Mouse (Mus musculus): Measurements from ENCODE around the gene Kcnrg. TPM values are rescaled to one million over a fixed set of nuclear protein-coding genes. Genes with fewer than 3 reads are reported as not detected.
"Not testable (repeated sequence)": the region's sequence is repeated elsewhere in the genome, so short reads cannot be mapped to it uniquely, and the experiment has no call there.

The Kcnrg gene
- polyA plus RNA-seq, 1 experiment from 2014 or later: 1.2 TPM

- no peaks in the 10 kb centered on the region for H3K27me3 ChIP-seq (ENCODE audit: control insufficient read depth, insufficient read depth, low read length)
- no peak overlapping the region for H3K4me2 ChIP-seq (replicated peaks; ENCODE audit: low read depth, low read length)
- no peaks in the 10 kb centered on the region for H3K36me3 ChIP-seq (ENCODE audit: control insufficient read depth, insufficient read depth, low read length)
- no peaks in the 10 kb centered on the region for H3K4me1 ChIP-seq (replicated peaks; ENCODE audit: control insufficient read depth, insufficient read depth, low read length)
- no peak for ATAC-seq (ENCODE audit: low FRiP score)
- 77% methylated on average over 4 of the region's 4 CpGs for WGBS
- no peak overlapping the region for H3K27ac ChIP-seq (ENCODE audit: low read depth, low read length)
- no peak for DNase-seq (ENCODE audit: low spot score)
- no peak overlapping the region for H3K4me3 ChIP-seq (ENCODE audit: low read depth, low read length)
- no peak overlapping the region for H3K9ac ChIP-seq (ENCODE audit: low read depth, low read length)
- H3K9me3 ChIP-seq (ENCODE audit: control insufficient read depth, low read length): no peaks in the 10 kb centered on the region
Measured at GRCm38 (mm10) chr14:61589288-61590065, 17.8 kb upstream of the Kcnrg start.

GRCm38 (mm10) chr14:61596719-61597426 is 10.4 kb upstream of the Kcnrg start:
- Histone ChIP-seq H3K27me3 (ENCODE audit: control insufficient read depth, insufficient read depth, low read length) (no peaks in the 10 kb centered on the region), H3K27ac (ENCODE audit: low read depth, low read length) (no peak overlapping the region), H3K9ac (ENCODE audit: low read depth, low read length) (no peak overlapping the region), H3K36me3 (ENCODE audit: control insufficient read depth, insufficient read depth, low read length) (no peaks in the 10 kb centered on the region), H3K4me2 (replicated peaks; ENCODE audit: low read depth, low read length) (no peak overlapping the region), H3K9me3 (ENCODE audit: control insufficient read depth, low read length) (no peaks in the 10 kb centered on the region), H3K4me3 (ENCODE audit: low read depth, low read length) (no peak overlapping the region), H3K4me1 (replicated peaks; ENCODE audit: control insufficient read depth, insufficient read depth, low read length) (no peaks in the 10 kb centered on the region)
- ATAC-seq (ENCODE audit: low FRiP score) (no peak), DNase-seq (ENCODE audit: low spot score) (no peak)
- 92% methylated on average over 9 of the region's 9 CpGs for WGBS

DNA sequence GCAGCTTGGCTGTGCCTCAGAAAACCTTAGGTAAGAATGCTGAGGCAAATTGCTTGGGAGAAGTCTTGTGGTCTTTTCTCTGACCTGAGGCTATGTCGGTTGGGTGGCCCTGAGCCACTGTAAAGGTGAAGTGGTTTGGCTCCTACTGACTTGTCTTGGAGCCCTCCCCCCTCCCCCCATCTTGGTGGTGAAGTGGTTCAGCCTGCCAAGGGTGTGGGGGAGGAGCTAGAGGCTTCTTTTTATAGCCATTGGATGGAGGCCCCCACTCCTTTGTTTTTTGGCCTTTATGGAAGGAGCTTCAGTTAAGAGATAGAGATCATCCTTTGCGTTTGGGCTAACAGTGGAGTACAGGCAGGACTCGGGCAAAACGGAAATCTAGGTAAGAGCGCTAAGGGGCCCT is 9.3 kb upstream of the Kcnrg start, which contains the start of gene Trim13:
Gene Trim13 (plus strand): TSS at position 280 of the 400 bp plus-strand sequence.
- Histone ChIP-seq H3K4me3 (ENCODE audit: low read depth, low read length) (peak within 1 kb of the TSS; percentile 72; the same call in 1 of the 2 replicates), H3K9ac (ENCODE audit: low read depth, low read length) (0 out of 2 replicates have a peak within 1 kb of the TSS, but pooled peaks have one; percentile 87), H3K4me2 (replicated peaks; ENCODE audit: low read depth, low read length) (peak within 1 kb of the TSS; percentile 67), H3K9me3 (ENCODE audit: control insufficient read depth, low read length) (no peaks in the 10 kb centered on the region), H3K4me1 (replicated peaks; ENCODE audit: control insufficient read depth, insufficient read depth, low read length) (no peaks in the 10 kb centered on the region), H3K27ac (ENCODE audit: low read depth, low read length) (no peak within 1 kb of the TSS), H3K27me3 (ENCODE audit: control insufficient read depth, insufficient read depth, low read length) (no peaks in the 10 kb centered on the region), H3K36me3 (ENCODE audit: control insufficient read depth, insufficient read depth, low read length) (no peaks in the 10 kb centered on the region)
- ATAC-seq (ENCODE audit: low FRiP score): no peak
- 48% methylated on average over 5 of the region's 5 CpGs for WGBS
- DNase-seq (ENCODE audit: low spot score): no peak

DNA sequence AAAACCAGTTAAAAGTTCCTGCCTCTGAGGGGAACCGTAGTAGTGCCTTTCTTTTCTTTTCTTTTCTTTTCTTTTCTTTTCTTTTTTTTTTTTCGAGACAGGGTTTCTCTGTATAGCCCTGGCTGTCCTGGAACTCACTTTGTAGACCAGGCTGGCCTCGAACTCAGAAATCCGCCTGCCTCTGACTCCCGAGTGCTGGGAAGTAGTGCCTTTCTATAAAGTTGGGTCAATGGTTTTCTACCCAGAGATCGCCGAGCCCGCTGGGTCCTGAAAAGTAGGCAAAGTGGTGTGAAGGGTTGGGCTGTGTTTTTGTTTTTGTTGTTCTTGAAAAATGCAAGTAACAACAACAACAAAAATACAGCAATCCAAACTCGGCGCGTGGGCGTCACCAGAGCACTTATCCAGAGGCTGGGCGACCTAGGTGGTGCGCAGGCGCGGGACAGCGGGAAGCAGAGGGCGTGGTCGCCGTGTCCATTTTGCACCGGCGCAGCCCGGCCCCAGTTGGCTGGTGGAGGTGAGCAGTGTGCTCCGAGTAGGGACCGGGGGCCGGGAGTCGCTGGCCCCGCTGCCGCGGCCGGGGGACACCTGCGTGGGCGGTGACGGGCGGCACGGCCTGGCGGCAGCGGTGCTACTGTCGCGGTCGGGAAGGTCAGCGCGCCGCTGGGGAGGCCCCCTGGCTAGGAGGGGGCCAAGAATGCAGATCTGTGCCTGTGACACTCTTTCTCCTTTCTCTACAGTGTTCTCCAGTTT is 8.0 kb upstream of the Kcnrg start:
- DNase-seq (ENCODE audit: low spot score) (peak; percentile 90), ATAC-seq (ENCODE audit: low FRiP score) (peak; percentile 93)
- H3K9me3 ChIP-seq (ENCODE audit: control insufficient read depth, low read length): no peaks in the 10 kb centered on the region
- H3K4me1 ChIP-seq (replicated peaks; ENCODE audit: control insufficient read depth, insufficient read depth, low read length): no peaks in the 10 kb centered on the region
- 7% methylated on average over 44 of the region's 44 CpGs for WGBS
- H3K9ac ChIP-seq (ENCODE audit: low read depth, low read length): peak overlapping the region; percentile 87
- H3K4me2 ChIP-seq (replicated peaks; ENCODE audit: low read depth, low read length): peak overlapping the region; percentile 67
- H3K27ac ChIP-seq (ENCODE audit: low read depth, low read length): peak overlapping the region; percentile 54; the same call in 1 of the 2 replicates
- peak overlapping the region; percentile 72 for H3K4me3 ChIP-seq (ENCODE audit: low read depth, low read length)
- H3K36me3 ChIP-seq (ENCODE audit: control insufficient read depth, insufficient read depth, low read length): no peaks in the 10 kb centered on the region
- H3K27me3 ChIP-seq (ENCODE audit: control insufficient read depth, insufficient read depth, low read length): no peaks in the 10 kb centered on the region

DNA sequence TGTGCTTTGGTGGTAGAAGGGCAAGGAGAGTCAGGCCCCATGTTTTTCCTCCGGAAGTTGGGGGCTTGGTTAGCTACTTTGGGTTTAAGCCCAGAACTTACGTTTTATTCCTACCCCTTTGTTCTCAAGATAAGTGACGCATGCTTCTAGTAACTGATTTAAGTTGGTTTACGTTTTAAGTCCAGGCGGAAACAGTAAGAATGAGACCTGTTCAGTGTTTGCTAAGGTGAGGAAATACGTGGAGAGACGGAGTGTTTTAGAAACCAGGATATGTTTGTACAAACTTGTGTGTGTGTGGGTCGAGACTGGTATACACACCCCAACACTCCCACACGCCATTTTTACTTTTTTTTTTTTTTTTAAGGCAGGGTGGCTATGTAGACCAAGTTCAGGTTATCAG is 5.9 kb upstream of the Kcnrg start:
- no peaks in the 10 kb centered on the region for H3K36me3 ChIP-seq (ENCODE audit: control insufficient read depth, insufficient read depth, low read length)
- H3K27ac ChIP-seq (ENCODE audit: low read depth, low read length): no peak overlapping the region
- H3K4me3 ChIP-seq (ENCODE audit: low read depth, low read length): no peak overlapping the region
- 93% methylated on average over 9 of the region's 9 CpGs for WGBS
- DNase-seq (ENCODE audit: low spot score): no peak
- no peak overlapping the region for H3K9ac ChIP-seq (ENCODE audit: low read depth, low read length)
- no peak overlapping the region for H3K4me2 ChIP-seq (replicated peaks; ENCODE audit: low read depth, low read length)
- H3K4me1 ChIP-seq (replicated peaks; ENCODE audit: control insufficient read depth, insufficient read depth, low read length): no peaks in the 10 kb centered on the region
- ATAC-seq (ENCODE audit: low FRiP score): no peak
- no peaks in the 10 kb centered on the region for H3K9me3 ChIP-seq (ENCODE audit: control insufficient read depth, low read length)
- H3K27me3 ChIP-seq (ENCODE audit: control insufficient read depth, insufficient read depth, low read length): no peaks in the 10 kb centered on the region

DNA sequence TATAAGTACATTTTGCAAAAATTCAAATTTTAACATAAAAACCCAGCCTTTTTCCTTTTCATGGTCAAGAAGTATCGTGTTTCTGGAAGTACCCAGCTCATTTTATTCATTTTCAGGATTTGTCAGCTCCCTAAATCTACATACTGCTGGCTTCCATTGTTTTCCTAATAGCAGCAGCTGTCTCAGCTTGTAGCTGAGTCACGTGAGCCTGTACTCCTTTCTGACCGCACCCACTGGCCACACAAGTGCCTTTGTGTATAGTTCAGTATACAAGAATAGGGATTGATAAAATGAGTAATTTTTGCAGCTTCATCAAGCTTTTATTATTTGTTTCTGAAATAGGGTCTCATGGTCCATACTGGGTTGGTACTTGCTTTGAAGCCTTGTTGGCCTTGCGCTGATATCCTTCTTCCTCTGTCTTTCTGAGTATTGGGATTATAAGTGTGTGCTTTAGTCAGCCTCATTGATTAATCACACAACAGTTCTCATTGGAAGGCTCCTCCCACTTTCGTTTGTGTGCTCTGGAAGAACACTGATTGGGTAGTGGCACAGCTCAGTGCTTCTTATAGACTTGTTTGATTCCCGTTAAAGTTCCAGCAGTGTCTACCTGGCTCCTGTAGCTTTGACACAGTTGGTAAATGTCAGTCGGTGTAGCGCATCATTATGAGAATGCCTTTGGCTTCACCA is 4.0 kb upstream of the Kcnrg start:
- no peaks in the 10 kb centered on the region for H3K9me3 ChIP-seq (ENCODE audit: control insufficient read depth, low read length)
- H3K4me2 ChIP-seq (replicated peaks; ENCODE audit: low read depth, low read length): no peak overlapping the region
- H3K4me3 ChIP-seq (ENCODE audit: low read depth, low read length): no peak overlapping the region
- H3K27me3 ChIP-seq (ENCODE audit: control insufficient read depth, insufficient read depth, low read length): no peaks in the 10 kb centered on the region
- DNase-seq (ENCODE audit: low spot score) (peak; percentile 32), ATAC-seq (ENCODE audit: low FRiP score) (peak; percentile 78; the same call in 1 of the 2 replicates)
- H3K9ac ChIP-seq (ENCODE audit: low read depth, low read length): no peak overlapping the region
- WGBS: 70% methylated on average over 8 of the region's 8 CpGs
- H3K27ac ChIP-seq (ENCODE audit: low read depth, low read length): no peak overlapping the region
- H3K36me3 ChIP-seq (ENCODE audit: control insufficient read depth, insufficient read depth, low read length): no peaks in the 10 kb centered on the region
- H3K4me1 ChIP-seq (replicated peaks; ENCODE audit: control insufficient read depth, insufficient read depth, low read length): no peaks in the 10 kb centered on the region

DNA sequence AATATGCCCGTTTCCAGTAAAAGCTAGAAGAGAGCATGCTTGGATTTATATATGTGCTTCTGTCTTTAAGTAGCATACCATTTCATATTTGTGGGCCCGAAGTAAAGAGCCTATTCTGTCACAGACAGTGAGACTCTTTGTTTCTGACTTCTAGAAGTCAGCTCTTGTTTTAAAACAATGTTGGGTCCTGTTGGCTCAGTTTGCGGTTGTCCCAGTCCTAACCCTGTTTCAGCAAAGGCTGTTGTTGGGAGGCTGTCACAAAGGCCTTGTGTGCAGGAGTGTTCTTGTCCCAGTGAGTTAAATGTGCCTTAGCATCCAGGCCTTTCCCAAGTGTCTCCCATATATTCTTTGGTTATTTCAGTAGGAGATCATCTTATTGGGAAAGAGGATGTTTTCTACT is 3.2 kb upstream of the Kcnrg start:
- Histone ChIP-seq H3K27ac (ENCODE audit: low read depth, low read length) (no peak overlapping the region), H3K9me3 (ENCODE audit: control insufficient read depth, low read length) (no peaks in the 10 kb centered on the region), H3K36me3 (ENCODE audit: control insufficient read depth, insufficient read depth, low read length) (no peaks in the 10 kb centered on the region), H3K4me1 (replicated peaks; ENCODE audit: control insufficient read depth, insufficient read depth, low read length) (no peaks in the 10 kb centered on the region), H3K4me3 (ENCODE audit: low read depth, low read length) (no peak overlapping the region), H3K9ac (ENCODE audit: low read depth, low read length) (no peak overlapping the region), H3K4me2 (replicated peaks; ENCODE audit: low read depth, low read length) (no peak overlapping the region), H3K27me3 (ENCODE audit: control insufficient read depth, insufficient read depth, low read length) (no peaks in the 10 kb centered on the region)
- 91% methylated on average over 3 of the region's 3 CpGs for WGBS
- no peak for DNase-seq (ENCODE audit: low spot score)
- no peak for ATAC-seq (ENCODE audit: low FRiP score)

GRCm38 (mm10) chr14:61606088-61606487 is 1.2 kb upstream of the Kcnrg start:
- not testable (repeated sequence) for H3K36me3 ChIP-seq (ENCODE audit: control insufficient read depth, insufficient read depth, low read length); H3K4me3 ChIP-seq (ENCODE audit: low read depth, low read length); H3K27me3 ChIP-seq (ENCODE audit: control insufficient read depth, insufficient read depth, low read length); H3K4me1 ChIP-seq (replicated peaks; ENCODE audit: control insufficient read depth, insufficient read depth, low read length); DNase-seq (ENCODE audit: low spot score); H3K9ac ChIP-seq (ENCODE audit: low read depth, low read length); H3K27ac ChIP-seq (ENCODE audit: low read depth, low read length); H3K4me2 ChIP-seq (replicated peaks; ENCODE audit: low read depth, low read length); H3K9me3 ChIP-seq (ENCODE audit: control insufficient read depth, low read length); ATAC-seq (ENCODE audit: low FRiP score)
- WGBS: 91% methylated on average over 2 of the region's 2 CpGs

Data from hindbrain, embryonic 11.5 days (tissue).